Mouse (Mus musculus) neutrophil, adult 5-6 weeks (primary cell): Measurements from ENCODE around the gene Epha8. TPM values are rescaled to one million over a fixed set of nuclear protein-coding genes. Genes with fewer than 3 reads are reported as not detected.

ENCODE experiments used
- ATAC-seq: fragments of 151-379, 151-347 bp; 2 replicates; pipeline ENCODE4 v1.8.0; 2017; ENCODE audit warnings: mild to moderate bottlenecking, moderate TSS enrichment; ENCODE audit not compliant: insufficient number of reproducible peaks, poor library complexity, low FRiP score, severe bottlenecking; ENCODE audit errors: extremely low read depth
- total RNA-seq: library from RNA; stranded (forward); fragments of 200-1000 nt; gene quantifications from 2 replicates; pipeline ENCODE4 v1.2.3, GENCODE M21; 2017

Gene Epha8
- not detected in 2 replicates for total RNA-seq

DNA sequence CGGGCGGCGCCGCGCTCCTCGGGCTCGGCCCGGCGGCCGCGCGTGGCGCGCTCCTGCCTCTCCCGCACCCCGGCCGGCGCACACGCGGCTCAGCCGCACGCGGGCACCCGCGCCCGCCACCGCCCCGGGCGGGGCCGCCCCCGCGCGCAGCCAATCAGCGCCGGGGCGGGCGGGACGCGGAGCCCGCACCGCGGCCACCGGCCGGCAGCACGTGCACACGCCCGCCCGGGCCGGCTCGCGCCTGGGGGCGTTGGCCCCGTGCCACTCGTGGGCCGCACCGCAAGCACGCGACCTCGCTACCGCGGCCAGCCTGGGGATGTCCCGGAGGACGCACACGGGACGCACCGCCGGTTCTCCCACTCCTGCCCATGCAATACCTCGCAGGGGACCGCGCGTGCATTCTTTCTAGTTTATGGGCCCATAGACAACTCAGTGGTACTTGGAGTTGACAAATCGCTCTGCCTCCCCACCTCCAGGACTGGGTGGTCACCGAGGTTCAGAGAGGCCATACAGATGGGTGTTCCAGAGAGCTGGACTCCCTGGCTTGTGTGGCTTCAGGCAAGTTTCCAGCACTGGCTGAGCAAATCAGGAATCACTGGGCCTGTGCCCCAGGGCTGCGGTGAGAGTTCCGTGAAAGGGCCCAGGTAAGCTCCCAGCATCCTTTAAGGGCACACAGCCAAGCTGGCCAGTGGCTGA, at the start of gene Epha8:
Gene Epha8, minus strand, starts transcription at position 66 of the 696 bp plus-strand sequence.
- no peak for ATAC-seq

DNA sequence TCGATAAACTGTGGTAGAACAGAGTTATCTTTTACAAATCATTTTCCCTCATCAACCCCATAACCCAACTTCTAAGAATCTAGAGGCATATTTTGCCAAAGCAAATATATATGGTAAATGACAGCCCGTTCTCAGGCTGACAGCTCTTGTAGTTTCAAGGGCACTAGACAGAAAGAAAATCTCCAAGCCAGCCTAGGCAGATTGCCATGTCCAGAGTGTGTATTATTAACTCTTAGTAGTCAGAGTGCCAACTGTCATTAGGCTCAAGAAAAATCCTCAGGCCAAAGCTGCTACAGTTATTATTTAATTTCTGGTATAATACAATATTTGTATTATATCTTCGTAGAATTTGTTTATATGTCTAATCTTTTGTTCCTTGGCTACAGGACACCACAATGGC, 45.2 kb upstream of the Epha8 start:
- no peak for ATAC-seq

DNA sequence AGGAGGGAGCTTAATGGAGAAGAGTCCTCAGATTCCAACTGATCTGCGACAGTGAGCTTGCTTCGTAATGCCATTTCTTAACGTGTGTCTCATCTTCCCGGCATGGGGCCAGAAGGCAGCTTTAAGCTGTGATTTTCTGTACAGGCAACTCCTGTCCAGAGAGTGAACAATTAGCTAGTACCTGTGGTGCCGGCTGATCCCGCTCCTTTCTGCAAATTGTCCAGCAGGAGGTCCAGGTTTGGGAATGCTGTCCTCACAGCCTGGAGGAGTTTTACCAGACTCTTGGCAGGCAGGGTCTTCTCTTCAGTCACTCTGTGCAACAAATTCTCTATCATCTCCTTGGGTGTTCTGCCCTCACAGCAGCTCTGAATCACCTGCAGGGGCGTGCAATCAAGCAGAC, 44.4 kb upstream of the Epha8 start:
- ATAC-seq, result no peak

DNA sequence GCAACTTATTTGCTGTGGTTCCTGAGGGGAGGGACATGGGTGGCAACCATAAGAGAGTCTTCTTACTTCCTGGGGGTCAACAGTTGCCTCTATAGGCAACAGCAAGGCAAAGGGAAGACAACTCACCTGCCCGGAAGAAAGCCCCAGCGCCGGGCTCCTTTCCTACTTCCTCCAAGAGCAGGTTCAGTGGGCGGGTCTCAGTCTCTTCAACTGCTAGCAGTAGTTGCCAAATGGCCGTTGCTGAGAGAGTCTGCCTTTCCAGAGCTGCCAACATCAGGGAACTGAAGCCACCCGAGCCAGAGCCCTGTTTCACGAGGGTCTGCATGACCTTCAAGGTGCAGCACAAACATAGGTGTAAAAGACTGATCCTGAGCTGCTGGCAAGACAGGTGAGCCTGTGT, 41.8 kb upstream of the Epha8 start:
- ATAC-seq, result no peak

DNA sequence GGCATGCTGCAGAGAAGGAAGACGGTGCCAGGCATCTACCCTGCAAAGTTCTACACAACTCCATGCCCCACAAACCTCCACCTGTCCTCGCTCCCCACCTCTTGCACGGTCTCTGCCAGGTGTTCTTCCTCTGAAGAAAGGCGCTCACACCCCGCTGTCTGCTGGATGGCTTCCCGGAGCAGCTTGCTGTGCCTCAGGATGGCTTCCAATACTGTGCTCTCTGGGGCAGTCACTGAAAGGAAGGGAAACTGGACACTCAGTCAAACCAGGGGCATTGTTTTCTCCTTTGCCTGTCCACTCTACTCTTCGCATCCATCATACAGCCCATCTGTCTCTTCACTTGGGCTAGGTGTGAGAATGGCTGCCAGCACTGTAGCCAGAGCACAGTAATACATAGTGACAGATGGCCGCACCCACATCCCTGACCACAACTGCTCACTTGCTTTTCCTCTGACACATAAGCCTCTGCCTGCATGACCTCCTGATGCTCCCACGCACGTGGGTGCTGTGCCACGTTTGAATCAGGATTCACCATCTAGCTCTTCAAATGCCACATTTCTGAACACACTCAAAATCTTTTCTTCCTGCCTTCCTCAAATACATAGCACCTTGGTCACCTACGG, 41.2 kb upstream of the Epha8 start:
- ATAC-seq, result no peak

DNA sequence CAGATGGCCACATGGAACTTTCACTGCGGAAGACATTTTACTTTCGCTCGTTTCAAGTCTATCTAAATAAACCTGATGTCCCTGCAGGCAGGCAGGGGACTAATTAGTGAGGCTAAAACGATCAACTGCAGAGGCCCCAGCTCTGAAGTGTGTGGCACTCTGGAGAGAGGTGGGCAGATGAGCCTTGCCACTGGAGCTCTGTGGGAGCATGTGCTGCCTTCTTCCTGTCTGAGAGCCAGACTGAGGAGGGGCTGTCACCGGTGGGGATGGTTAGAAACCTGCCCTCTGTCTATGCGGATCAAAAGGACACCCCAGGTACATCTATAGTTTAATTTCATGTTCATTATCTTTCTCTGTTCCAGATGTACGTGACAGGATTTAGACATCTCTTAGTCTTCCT, 40.3 kb upstream of the Epha8 start:
- no peak for ATAC-seq

DNA sequence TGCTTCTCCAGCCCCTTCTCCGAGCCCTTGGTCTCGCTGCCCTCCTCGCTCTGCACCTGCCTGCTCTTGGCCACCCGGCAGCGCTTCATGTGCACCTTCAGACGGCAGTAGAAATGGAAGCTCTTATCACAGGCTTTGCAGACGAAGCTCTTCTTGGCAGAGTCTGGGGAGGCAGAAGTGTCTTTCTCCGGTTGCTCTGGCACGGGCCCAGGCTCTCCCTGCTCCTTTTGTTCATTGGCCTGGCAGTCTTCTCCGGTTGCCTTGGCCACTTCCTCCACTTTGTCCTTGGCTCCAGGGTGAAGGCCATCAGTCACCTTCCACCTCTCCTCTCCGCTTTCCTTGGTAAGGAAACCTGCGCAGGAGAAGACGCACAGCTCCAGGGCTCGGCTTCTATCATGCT, 38.7 kb upstream of the Epha8 start:
- no peak for ATAC-seq

DNA sequence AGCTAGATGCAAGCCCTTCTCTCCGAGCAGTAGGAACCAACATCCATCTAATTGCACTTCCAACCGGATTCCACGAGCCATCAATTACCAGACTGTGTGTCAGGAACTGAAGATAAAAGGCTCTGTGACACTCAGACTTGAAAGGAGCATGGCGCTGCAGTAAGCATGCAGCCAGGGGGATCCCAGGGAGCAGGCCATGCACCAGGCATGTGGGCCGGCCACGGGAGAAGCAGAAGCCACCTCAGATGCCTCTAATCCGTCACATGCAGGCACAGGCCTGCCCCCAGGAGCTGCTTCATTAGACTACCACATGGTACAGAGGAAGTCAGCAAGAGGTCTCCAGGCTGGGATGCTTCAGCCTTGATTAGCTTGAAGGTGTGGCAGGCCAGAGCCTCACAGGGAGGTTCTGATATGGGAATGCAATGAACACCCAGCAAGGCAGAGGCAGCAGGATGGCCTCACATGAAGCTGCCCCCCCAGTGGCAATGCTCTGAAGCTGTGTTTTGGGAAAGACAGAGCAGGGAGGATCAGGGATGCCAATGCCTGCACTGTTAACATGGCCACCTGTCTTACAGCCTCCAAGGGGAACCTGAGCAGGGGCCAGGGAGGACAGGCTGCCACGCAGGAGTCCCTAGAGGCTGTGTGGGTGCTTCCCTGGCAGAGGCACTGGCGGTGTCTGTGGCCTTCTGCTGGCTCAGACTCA, 25.5 kb upstream of the Epha8 start:
- no peak for ATAC-seq

DNA sequence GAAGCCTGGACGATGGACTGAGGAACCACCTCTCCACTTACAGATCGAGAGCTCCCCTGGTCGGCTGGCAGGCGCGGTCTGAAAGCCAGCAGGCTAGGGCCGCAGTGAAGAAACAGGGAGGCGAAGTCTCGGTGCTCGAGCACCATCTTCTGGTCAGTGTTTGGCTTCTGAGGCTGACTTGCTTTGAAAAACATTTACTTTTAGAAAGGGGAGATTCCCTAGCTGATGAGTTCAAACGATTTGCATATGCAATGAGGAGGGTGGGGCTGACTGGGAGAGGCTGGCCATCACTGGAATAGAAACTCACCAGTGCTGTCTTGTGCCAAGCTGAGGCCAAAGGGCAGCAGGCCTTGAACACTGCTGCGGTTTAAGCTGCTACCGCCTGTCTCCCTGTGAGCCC, 24.7 kb upstream of the Epha8 start:
- no peak for ATAC-seq

DNA sequence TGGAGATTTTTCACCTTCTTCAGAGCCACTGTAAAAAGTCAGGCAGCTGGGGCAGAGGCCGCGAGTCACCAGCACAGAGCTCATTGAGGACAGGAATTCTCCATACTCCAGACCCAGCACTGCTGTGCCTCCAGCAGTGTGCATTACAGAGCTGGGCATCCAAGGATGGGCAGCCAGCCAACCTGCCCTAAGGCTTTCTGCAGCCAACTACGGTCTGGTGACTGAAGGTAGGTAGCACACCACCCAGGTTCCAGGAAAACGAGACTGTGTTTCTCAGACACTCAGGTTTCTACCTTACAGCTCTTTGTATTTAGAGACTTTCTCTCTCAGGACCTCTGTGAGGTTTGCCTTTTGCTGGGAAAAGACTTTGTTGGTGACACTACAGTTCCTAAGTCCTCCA, 24.3 kb upstream of the Epha8 start:
- ATAC-seq, result no peak

DNA sequence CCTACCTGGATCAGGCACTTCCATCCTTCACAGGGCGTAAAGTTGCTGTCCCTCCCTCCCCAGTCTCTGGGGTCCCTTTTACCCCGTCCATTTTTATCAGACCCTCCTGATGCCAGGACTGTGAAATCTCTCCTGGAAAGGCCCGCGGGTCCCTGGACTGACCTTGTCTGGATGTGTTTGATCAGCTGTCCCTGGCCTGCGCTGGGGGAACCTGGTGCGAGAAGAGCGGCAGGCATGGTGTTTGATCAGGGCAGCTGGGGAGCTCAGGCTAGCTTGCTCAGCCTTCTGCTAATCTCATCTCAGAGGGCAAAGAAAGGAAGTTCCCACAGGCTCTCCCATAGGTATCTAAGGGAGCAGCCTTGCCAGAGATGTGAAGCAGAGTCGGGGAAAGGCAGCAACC, 20.6 kb upstream of the Epha8 start:
- no peak for ATAC-seq

DNA sequence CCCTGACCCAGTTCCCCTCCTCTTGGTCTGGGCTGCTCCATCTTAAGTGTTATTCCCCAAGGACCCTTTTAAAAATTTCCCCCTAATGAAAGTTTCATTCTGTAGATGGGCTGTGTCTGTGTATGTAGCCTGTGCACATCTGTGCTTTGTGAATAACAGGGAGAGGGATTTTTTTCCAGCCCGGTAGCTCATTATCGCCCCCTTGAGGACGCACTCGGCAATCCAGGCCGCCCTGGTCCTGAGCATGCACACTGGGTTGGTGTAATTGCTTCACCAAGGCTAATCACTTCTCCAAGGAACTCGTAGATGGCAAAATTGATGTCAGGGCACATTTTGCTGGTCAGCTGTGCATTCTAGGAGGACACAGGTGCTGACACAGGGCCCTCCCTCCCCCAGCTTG, 14.3 kb upstream of the Epha8 start:
- ATAC-seq, result no peak

DNA sequence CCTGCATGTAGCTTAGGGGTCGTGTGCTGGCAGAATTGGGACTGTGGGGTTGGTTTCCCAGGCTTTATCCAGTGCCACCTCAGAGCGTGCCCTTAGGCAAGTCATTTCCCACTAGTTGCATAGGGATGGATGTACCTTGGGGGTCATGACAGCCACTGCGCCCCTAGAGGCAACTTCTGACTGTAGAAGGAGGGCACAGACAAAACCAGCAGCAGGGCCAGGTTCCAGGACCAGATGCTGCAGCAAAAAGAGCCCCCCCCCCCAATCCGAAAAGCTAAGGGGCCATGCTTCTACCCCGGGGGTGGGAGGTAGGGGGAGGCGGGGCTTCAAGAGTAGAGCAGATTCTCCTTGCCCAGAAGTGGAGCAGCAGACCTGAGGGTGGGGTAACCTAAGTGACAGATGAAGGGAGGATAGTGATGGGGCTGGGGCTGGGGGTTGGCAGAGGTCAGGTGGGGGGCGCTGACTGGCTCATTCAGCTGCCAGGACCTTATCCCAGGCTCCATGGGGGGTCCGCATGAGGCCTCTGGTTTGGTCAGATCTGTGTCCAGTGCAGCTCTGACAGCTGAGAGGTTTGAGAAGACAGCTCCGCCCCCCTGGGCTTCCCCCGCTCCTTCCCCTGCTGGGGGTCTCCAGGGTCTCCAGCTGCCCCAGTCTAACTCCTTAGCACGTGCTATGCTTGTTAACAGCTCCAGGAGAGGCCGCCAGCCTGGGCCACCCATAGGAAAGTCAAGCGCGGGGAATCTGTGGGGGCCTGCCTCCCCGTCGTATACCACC, 13.1 kb upstream of the Epha8 start:
- no peak for ATAC-seq

DNA sequence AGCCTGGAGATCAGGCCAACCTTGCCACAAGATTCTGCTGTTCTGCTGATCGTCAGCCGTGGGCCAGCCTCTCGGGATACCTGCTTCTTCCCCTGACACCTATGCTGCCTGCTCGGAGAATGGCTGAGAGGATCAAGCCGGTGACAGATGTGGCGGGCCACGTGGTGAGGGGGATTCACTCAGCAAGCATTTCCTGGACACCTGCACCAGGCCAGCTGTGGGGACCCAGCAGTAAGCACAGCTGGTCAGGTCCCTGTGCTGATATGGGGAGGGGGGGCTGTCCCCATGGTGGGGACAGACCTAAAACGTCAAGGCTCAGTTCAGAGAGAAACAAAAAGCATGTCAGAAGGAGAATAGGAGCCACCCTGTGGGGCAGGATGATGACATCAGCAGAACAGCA, 12.5 kb upstream of the Epha8 start:
- ATAC-seq, result no peak

DNA sequence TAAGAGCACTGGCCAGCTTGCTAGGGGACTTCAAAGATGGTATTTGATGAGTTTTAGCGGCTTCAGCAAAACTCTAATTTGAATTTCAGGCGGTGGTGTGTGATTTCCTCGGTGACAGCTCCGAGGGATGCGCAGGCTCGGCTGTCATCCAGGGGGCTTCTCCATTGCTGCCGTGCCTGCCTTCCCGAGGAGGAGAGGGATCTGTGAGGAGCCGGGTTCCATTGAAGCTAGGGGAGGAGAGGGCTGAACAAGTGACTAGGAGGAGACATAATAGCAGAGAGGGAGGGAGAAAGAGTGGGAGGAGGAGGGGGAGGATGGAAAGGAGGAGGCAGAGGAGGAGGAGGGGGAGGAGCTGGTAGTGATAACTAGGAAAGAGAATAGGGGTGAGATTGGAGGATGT, 10.9 kb upstream of the Epha8 start:
- no peak for ATAC-seq

DNA sequence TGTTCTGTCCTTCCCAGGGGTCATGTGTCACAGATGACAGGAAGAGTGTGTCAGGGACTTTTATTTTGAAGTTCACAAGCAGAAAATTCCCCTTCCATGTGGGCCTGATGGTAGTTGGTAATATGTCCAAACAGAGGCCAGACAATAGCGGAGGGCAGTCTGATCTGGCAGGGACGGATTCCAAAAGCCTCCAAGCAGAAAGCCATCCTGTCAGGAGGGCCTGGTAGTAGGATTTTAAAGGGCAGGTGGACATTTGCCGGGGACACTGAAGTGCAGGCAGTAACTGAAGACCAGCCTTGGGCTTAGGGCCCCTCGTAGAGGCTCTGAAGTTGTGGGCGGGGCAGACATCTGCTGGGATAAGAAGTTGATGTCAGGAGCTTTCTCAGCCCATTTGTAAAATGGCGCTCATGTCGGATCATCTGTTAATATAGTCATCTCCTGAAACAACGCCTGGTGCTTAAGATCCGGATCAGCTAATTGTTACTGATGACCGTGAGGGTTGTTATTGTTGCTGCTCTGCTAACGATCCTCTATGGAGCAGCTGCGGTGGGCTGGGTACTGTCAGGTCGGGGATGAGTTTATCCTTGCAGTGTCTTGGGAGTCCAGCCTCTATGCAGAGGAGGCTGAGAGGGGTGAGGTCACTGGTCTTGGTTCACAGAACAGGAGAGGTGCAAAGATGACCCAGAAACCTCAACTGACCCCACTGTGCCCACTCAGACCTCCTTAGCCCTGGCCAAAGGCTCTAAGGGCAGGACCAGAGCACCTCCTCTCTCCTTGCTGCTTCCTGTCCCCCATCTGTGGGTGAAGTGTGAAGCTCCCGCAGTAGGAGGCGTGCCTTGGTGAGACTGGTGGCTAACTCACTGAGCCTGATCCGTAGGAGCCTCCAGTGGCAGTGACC, 10.1 kb upstream of the Epha8 start:
- ATAC-seq, result no peak

DNA sequence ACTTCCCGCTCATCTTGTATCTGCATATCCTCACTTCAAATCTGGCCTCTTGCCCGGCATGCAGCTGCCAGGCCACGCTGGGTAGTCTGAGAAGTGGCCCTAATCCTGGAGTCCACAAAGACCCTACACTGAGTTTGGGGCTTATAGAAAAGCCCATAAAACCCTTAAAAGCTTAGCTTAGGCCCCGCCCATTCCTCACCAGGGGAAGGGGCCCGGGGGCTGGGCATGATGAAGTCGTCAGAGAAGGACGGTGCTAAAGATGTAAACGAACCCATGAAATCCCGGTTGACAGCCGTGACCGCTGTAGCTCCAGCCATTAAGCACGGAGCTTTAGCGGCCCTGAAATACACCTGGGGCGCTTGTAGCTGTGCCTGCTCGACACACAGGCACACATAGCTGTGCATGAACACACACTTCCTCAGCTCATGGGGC, 8.4 kb upstream of the Epha8 start:
- no peak for ATAC-seq

DNA sequence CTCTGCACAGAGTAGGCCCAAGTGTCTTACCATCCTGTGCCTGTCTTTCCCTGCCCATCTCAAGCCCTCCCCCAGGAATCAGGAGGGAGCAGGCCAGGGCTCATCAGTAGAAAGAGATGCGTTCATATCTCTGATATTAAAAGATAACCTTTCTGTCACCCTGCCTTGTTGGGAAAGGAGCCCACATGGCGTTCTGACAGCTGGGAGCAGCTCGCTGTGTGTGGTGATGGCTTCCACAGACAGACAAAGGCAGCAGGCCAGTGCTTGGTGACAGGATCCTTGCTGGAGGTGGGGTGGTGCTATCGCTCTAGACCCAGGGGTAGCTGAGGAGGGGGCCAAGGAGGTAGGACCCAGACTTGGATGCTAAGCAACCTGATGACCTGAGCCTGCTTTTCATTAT, 5.8 kb upstream of the Epha8 start:
- no peak for ATAC-seq
